Mouse (Mus musculus) midbrain, embryonic 16.5 days (tissue): Measurements from ENCODE around the gene Uimc1. TPM values are rescaled to one million over a fixed set of nuclear protein-coding genes. Genes with fewer than 3 reads are reported as not detected.

ENCODE experiments used
- ATAC-seq: fragments of 200-750 bp; cut with Nextera tagmentation; 2 replicates; pipeline ENCODE4 v1.8.0; 2017; ENCODE audit warnings: moderate TSS enrichment
- H3K27ac ChIP-seq: fragments of 300-500 bp; sonication (generic); 2 replicates; pipeline ENCODE4 v1.5.1; 2014; ENCODE audit warnings: mild to moderate bottlenecking, low read length, mixed read lengths
- H3K27me3 ChIP-seq: fragments of 300-500 bp; sonication (generic); 2 replicates; pipeline ENCODE4 v1.6.1; 2014; ENCODE audit warnings: low read depth, low read length, mixed read lengths; ENCODE audit not compliant: control insufficient read depth, insufficient read depth
- H3K36me3 ChIP-seq: fragments of 300-500 bp; sonication (generic); 2 replicates; pipeline ENCODE4 v1.6.1; 2014; ENCODE audit warnings: mild to moderate bottlenecking, low read length, moderate library complexity, mixed read lengths; ENCODE audit not compliant: control insufficient read depth, insufficient read depth
- H3K4me1 ChIP-seq: fragments of 300-500 bp; sonication (generic); 2 replicates; pipeline ENCODE4 v1.6.1; 2014; ENCODE audit warnings: mild to moderate bottlenecking, low read length, mixed read lengths; ENCODE audit not compliant: control insufficient read depth, insufficient read depth
- H3K4me2 ChIP-seq: fragments of 300-500 bp; sonication (generic); 2 replicates; pipeline ENCODE4 v1.6.1; 2014; ENCODE audit warnings: mild to moderate bottlenecking, low read length, mixed read lengths
- H3K4me3 ChIP-seq: fragments of 300-500 bp; sonication (generic); 2 replicates; pipeline ENCODE4 v1.5.1; 2014; ENCODE audit warnings: low read depth, mild to moderate bottlenecking, low read length, moderate library complexity, mixed read lengths
- H3K9ac ChIP-seq: fragments of 300-500 bp; sonication (generic); 2 replicates; pipeline ENCODE4 v1.6.1; 2014; ENCODE audit warnings: low read depth, low read length, mixed read lengths
- H3K9me3 ChIP-seq: fragments of 300-500 bp; sonication (generic); replicated peaks from 2 replicates; pipeline ENCODE4 v1.6.1; 2014; ENCODE audit warnings: mild to moderate bottlenecking, low read length, mixed read lengths; ENCODE audit not compliant: control insufficient read depth, poor library complexity, severe bottlenecking
- WGBS: fragments of 180-500 bp; shearing (Covaris S2); extraction: QIAGEN DNeasy Blood & Tissue Kit; methylation state at CpG from one replicate; pipeline ENCODE4 v1.1.7; 2014; 5-methylcytosine and 5-hydroxymethylcytosine counted together
- polyA plus RNA-seq: library from polyadenylated mRNA; unstranded; fragments of >200 nt; fragmentation: Nextera tagmentation; extraction: Ambion mirVana; gene quantifications from 2 replicates; pipeline ENCODE4 v1.2.1, GENCODE M21; 2015

Gene Uimc1
- polyA plus RNA-seq, 1 experiment from 2014 or later, result 20.8 TPM

DNA sequence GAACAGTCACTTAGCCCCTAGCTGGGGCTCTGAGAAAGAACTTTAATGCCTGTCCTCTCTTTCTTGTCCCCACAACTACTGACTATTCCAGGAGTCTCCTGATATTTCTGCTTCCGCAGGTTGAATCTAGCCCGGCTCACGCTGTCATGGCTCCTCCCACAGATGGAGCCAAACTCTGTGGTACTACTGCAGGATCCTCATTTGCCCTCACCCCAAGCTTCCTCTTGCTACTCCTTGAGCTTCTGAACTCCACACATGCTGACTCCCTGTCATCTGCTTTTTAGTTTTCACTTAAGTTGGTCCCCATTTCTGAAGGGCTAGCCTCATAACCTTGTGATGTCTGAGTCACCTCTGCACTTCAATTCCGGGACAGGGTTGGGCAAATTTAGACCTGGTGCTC is 80.0 kb downstream of the Uimc1 start:
- H3K4me2 ChIP-seq, result no peak overlapping the region
- H3K27ac ChIP-seq, result no peak overlapping the region
- H3K4me3 ChIP-seq, result no peak overlapping the region
- no peak for ATAC-seq
- H3K9me3 ChIP-seq, result no peaks in the 10 kb centered on the region
- H3K27me3 ChIP-seq, result no peaks in the 10 kb centered on the region
- H3K36me3 ChIP-seq, result no peaks in the 10 kb centered on the region
- no peaks in the 10 kb centered on the region for H3K4me1 ChIP-seq
- 89% methylated on average over 4 of the region's 4 CpGs for WGBS
- H3K9ac ChIP-seq, result no peak overlapping the region

GRCm38 (mm10) chr13:55019181-55019580 is 80.9 kb downstream of the Uimc1 start:
- Histone ChIP-seq H3K27ac (no peak overlapping the region), H3K9ac (no peak overlapping the region), H3K27me3 (no peaks in the 10 kb centered on the region), H3K36me3 (no peaks in the 10 kb centered on the region), H3K4me2 (no peak overlapping the region), H3K9me3 (no peaks in the 10 kb centered on the region), H3K4me3 (no peak overlapping the region), H3K4me1 (no peaks in the 10 kb centered on the region; the same call in 1 of the 2 replicates)
- no peak for ATAC-seq
- 76% methylated on average over 3 of the region's 3 CpGs for WGBS

DNA sequence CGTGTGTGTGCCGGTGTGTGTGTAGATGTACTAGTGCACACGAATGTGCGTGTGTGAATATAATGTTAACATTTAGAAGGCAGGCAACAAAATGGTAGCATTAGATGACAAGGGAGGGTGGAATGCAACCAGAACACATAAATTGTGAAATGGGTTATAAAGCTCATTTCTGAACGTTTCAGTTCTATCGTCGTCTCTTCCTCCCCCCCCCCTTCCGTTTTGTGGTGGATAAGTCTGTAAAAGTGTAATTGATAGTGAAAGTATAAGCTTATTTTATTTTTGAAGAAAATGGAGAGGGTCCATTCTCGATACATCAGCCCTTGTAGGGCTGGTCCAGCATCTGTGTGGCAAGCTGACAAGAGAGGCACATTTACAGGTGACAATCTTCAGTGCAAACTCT is 81.4 kb downstream of the Uimc1 start:
- ATAC-seq, result no peak
- no peak overlapping the region for H3K4me3 ChIP-seq
- no peaks in the 10 kb centered on the region for H3K9me3 ChIP-seq
- 93% methylated on average over 9 of the region's 9 CpGs for WGBS
- no peaks in the 10 kb centered on the region; the same call in 1 of the 2 replicates for H3K4me1 ChIP-seq
- no peak overlapping the region for H3K9ac ChIP-seq
- H3K36me3 ChIP-seq, result no peaks in the 10 kb centered on the region
- H3K27me3 ChIP-seq, result no peaks in the 10 kb centered on the region
- no peak overlapping the region for H3K4me2 ChIP-seq
- H3K27ac ChIP-seq, result no peak overlapping the region

- no peaks in the 10 kb centered on the region for H3K9me3 ChIP-seq
- no peak overlapping the region for H3K4me2 ChIP-seq
- H3K36me3 ChIP-seq, result no peaks in the 10 kb centered on the region
- H3K4me3 ChIP-seq, result no peak overlapping the region
- H3K27ac ChIP-seq, result no peak overlapping the region
- 78% methylated on average over 8 of the region's 8 CpGs for WGBS
- no peaks in the 10 kb centered on the region for H3K27me3 ChIP-seq
- no peak for ATAC-seq
- no peaks in the 10 kb centered on the region; the same call in 1 of the 2 replicates for H3K4me1 ChIP-seq
- H3K9ac ChIP-seq, result no peak overlapping the region
Observed at GRCm38 (mm10) chr13:55017898-55018599, 82.1 kb downstream of the Uimc1 start.

- no peaks in the 10 kb centered on the region; the same call in 1 of the 2 replicates for H3K4me1 ChIP-seq
Observed at GRCm38 (mm10) chr13:55017154-55017897, 82.8 kb downstream of the Uimc1 start.

DNA sequence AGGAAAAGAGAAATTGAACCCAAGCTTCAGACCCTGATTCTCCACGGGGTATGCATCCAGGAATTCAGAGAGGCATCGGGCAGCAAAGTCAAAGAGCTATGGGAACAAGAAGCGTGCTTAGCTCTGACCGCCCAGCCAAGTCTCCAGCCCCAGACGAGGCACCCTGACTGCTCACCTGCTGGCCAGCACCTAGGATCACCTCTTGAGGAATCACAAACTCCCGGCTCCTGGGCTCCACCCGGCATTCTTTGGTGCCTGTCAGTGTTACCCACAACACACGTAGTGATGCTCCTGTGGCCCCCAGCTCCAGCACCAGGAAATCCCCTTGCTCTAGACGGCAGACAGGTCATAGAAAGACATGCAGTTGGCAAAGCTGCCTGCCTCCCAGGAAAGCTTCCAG is 85.6 kb downstream of the Uimc1 start:
- no peak overlapping the region for H3K4me2 ChIP-seq
- no peaks in the 10 kb centered on the region for H3K36me3 ChIP-seq
- H3K27ac ChIP-seq, result no peak overlapping the region
- H3K9me3 ChIP-seq, result no peaks in the 10 kb centered on the region
- ATAC-seq, result no peak
- no peak overlapping the region for H3K4me3 ChIP-seq
- peaks cover 4% of the 10 kb centered on the region; the same call in 1 of the 2 replicates for H3K4me1 ChIP-seq
- 56% methylated on average over 9 of the region's 9 CpGs for WGBS
- no peaks in the 10 kb centered on the region for H3K27me3 ChIP-seq
- H3K9ac ChIP-seq, result no peak overlapping the region

More at GRCm38 (mm10) chr13:55017154-55017897, 82.8 kb downstream of the Uimc1 start:
- Histone ChIP-seq H3K9ac (no peak overlapping the region), H3K4me3 (no peak overlapping the region), H3K36me3 (no peaks in the 10 kb centered on the region), H3K27me3 (no peaks in the 10 kb centered on the region), H3K27ac (no peak overlapping the region), H3K9me3 (no peaks in the 10 kb centered on the region), H3K4me2 (no peak overlapping the region)
- 93% methylated on average over 12 of the region's 12 CpGs for WGBS
- no peak for ATAC-seq

- no peak overlapping the region for H3K4me2 ChIP-seq
- H3K36me3 ChIP-seq, result no peaks in the 10 kb centered on the region
- peaks cover 8% of the 10 kb centered on the region; the same call in 1 of the 2 replicates for H3K4me1 ChIP-seq
- H3K27me3 ChIP-seq, result no peaks in the 10 kb centered on the region
- no peaks in the 10 kb centered on the region for H3K9me3 ChIP-seq
- ATAC-seq, result no peak
- H3K9ac ChIP-seq, result no peak overlapping the region
- H3K4me3 ChIP-seq, result no peak overlapping the region
- no peak overlapping the region for H3K27ac ChIP-seq
- 16% methylated on average over 9 of the region's 9 CpGs for WGBS
Observed at GRCm38 (mm10) chr13:55013702-55014344, 86.3 kb downstream of the Uimc1 start.

GRCm38 (mm10) chr13:55011981-55012478 is 88.1 kb downstream of the Uimc1 start:
- WGBS, result 5% methylated on average over 14 of the region's 14 CpGs
- Histone ChIP-seq H3K9ac (no peak overlapping the region), H3K9me3 (no peaks in the 10 kb centered on the region), H3K4me3 (no peak overlapping the region), H3K27me3 (no peaks in the 10 kb centered on the region), H3K27ac (no peak overlapping the region), H3K4me1 (peaks cover 25% of the 10 kb centered on the region), H3K4me2 (peak overlapping the region; percentile 19; the same call in 1 of the 2 replicates), H3K36me3 (no peaks in the 10 kb centered on the region)
- peak; percentile 18; the same call in 1 of the 2 replicates for ATAC-seq
